ENCODE assay signal across 6 mouse cellular contexts in the genomic region with DNA sequence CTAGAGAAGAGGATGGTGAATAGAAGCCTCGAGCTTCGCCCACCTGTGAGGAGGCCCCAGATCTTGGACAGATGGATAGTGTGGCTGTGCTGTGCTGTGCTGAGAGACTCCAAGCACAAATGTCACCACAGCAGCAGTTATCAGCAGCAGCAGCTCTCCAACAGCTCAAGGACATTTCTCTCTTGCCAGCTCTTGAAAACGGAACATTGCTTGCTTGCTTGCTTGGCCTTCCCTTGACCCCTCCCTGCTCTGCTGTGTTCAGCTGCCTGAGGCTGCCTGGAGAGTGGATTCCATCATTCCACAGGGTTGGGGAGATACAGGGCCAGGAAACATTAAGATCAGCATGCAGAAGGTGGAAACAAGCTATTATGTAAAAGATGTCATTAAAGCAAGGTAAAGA. TPM values are rescaled to one million over a fixed set of nuclear protein-coding genes. Genes with fewer than 3 reads are reported as not detected.
"Had no signal": no experiment of that assay in that cellular context is flagged by ENCODE, and none has a peak within 500 bp of the region (broad histone marks: within the 10 kb centered on the region; RNA-seq: fewer than 3 reads in every experiment).

No protein-coding gene starts in this region.

RNA-seq across cellular contexts. Expression of a gene that starts 24.6 kb away (rescaled TPM):
- polyA plus RNA-seq: liver, embryonic 15.5 days; liver, postnatal 0 days; midbrain, embryonic 12.5 days; midbrain, embryonic 14.5 days; midbrain, embryonic 16.5 days; myocyte had no signal
